Mouse (Mus musculus) gastrocnemius, adult 18-20 months (tissue): ENCODE measurements around the gene Dpep3. TPM values are rescaled to one million over a fixed set of nuclear protein-coding genes. Genes with fewer than 3 reads are reported as not detected.

Source experiments
- DNase-seq: peaks from one replicate; pipeline ENCODE4 v3.0.0; 2021; ENCODE audit warnings: low spot score
- total RNA-seq, 2 experiments: library from RNA; stranded (reverse); gene quantifications; 2 replicates each; pipeline ENCODE4 v1.2.3; 2021

Dpep3 gene
- total RNA-seq, 2 experiments from 2014 or later, result not detected

- DNase-seq, result no peak
These were observed 1.9 kb upstream of the Dpep3 start for GRCm38 (mm10) chr8:105981146-105981545.

- no peak for DNase-seq
These were observed 3.9 kb downstream of the Dpep3 start for GRCm38 (mm10) chr8:105975363-105975762.

- DNase-seq, result no peak
These were observed 8.1 kb downstream of the Dpep3 start for GRCm38 (mm10) chr8:105971019-105971720.

GRCm38 (mm10) chr8:105969367-105969766 lies 9.9 kb downstream of the Dpep3 start:
- DNase-seq, result no peak

GRCm38 (mm10) chr8:105966692-105967311 lies 12.4 kb downstream of the Dpep3 start:
- DNase-seq, result no peak

- peak; percentile 79 for DNase-seq
These were observed 13.3 kb downstream of the Dpep3 start, which contains the start of gene Slc12a4 for GRCm38 (mm10) chr8:105965905-105966341. Gene Slc12a4 (minus strand): TSS chr8:105966097.

GRCm38 (mm10) chr8:105965266-105965904 lies 13.8 kb downstream of the Dpep3 start:
- peak; percentile 56 for DNase-seq

- DNase-seq, result no peak
These were observed 14.5 kb downstream of the Dpep3 start for GRCm38 (mm10) chr8:105964506-105965265.

GRCm38 (mm10) chr8:105961536-105961935 lies 17.7 kb downstream of the Dpep3 start:
- no peak for DNase-seq

- DNase-seq, result no peak
These were observed 18.1 kb downstream of the Dpep3 start for GRCm38 (mm10) chr8:105961101-105961500.

GRCm38 (mm10) chr8:105959350-105959749 lies 19.9 kb downstream of the Dpep3 start:
- DNase-seq, result peak; percentile 94

GRCm38 (mm10) chr8:105957813-105958212 lies 21.4 kb downstream of the Dpep3 start:
- peak; percentile 59 for DNase-seq

- DNase-seq, result no peak
These were observed 22.7 kb downstream of the Dpep3 start for GRCm38 (mm10) chr8:105956556-105956955.

- no peak for DNase-seq
These were observed 28.1 kb downstream of the Dpep3 start for GRCm38 (mm10) chr8:105951057-105951659.

- no peak for DNase-seq
These were observed 29.9 kb downstream of the Dpep3 start for GRCm38 (mm10) chr8:105949350-105949749.

- DNase-seq, result no peak
These were observed 35.9 kb downstream of the Dpep3 start, which contains the start of gene Lcat for GRCm38 (mm10) chr8:105943321-105943739. Gene Lcat (minus strand): TSS chr8:105943382.

GRCm38 (mm10) chr8:105942542-105942941 lies 36.7 kb downstream of the Dpep3 start:
- no peak for DNase-seq

- DNase-seq, result no peak
These were observed 37.2 kb downstream of the Dpep3 start for GRCm38 (mm10) chr8:105942026-105942425.

GRCm38 (mm10) chr8:105938306-105938669 lies 40.9 kb downstream of the Dpep3 start, which contains the start of gene Psmb10:
Gene Psmb10 (minus strand): TSS chr8:105938444.
- DNase-seq, result no peak

GRCm38 (mm10) chr8:105937496-105938305 lies 41.5 kb downstream of the Dpep3 start:
- DNase-seq, result peak; percentile 38
